Mouse (Mus musculus) WW6 (cell line): Measurements from ENCODE around the gene Sema6b.
A peak's percentile ranks its signal among the peaks of the same experiment; 100 is the strongest.
"Not testable (repeated sequence)": the region's sequence is repeated elsewhere in the genome, so short reads cannot be mapped to it uniquely, and the experiment has no call there.

Experiments
- DNase-seq: peaks from one replicate; pipeline ENCODE4 v3.0.0-alpha.2; 2013; ENCODE audit warnings: low read depth, low spot score

The Sema6b gene

DNA sequence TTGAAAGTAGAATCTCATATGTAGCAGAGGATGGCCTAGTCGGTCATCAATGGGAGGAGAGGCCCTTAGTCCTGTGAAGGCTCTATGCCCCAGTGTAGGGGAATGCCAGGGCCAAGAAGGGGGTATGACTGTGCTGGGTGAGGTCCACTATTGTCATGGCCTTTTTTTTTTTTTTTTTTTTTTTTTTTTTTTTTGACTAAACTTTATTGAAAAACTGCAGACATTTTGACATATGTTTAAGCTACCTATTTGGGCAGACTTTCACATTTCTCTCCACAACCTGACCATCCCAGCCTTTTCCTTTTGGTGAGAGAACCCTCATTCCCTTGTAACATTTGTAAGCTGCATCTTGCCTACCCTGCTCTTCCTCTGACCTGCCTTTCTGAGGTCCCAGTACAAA is 47.8 kb downstream of the Sema6b start:
- no peak for DNase-seq

GRCm38 (mm10) chr17:56080781-56081585 is 59.2 kb downstream of the Sema6b start:
- peak; percentile 71 for DNase-seq

DNA sequence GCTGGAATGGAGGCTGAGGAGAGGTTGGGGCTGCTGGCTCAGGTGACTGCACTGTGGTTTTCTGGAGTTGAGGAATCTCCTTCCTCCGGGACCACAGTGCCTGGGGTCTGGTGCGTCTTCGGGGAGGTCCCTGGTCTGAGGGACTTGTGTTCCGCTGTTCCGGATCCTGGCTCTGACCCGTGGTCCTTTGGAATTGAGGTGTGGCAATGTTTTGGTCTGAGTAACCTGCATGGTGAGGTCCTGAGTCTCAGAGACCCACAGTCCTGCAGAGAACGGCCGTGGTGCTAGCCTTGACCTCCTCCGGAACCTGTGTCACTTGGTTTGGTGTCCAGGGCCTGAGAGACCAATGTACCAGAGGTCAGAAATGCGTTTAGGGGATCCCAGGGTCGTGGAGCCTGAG is 60.2 kb downstream of the Sema6b start:
- DNase-seq, result no peak

GRCm38 (mm10) chr17:56078880-56079795 is 61.0 kb downstream of the Sema6b start, which contains the start of gene Hdgfl2:
TSS of gene Hdgfl2 (plus strand) at chr17:56079634.
- peak; percentile 99 for DNase-seq

DNA sequence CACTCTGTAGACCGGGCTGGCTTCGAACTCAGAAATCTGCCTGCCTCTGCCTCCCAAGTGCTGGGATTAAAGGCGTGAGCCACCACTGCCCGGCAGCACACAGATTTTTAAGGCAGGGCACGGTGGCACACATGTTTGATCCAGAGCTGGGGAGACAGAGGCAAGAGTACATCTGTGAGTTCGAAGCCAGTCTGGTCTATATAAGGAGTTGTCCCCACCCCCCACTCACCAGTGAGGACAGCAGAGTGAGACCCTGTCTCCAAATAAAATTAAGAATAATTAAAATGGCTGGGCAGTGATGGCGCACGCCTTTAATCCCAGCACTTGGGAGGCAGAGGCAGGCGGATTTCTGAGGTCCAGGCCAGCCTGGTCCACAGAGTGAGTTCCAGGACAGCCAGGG is 61.8 kb downstream of the Sema6b start:
- DNase-seq, result not testable (repeated sequence)

GRCm38 (mm10) chr17:56077523-56077922 is 62.6 kb downstream of the Sema6b start:
- no peak for DNase-seq

DNA sequence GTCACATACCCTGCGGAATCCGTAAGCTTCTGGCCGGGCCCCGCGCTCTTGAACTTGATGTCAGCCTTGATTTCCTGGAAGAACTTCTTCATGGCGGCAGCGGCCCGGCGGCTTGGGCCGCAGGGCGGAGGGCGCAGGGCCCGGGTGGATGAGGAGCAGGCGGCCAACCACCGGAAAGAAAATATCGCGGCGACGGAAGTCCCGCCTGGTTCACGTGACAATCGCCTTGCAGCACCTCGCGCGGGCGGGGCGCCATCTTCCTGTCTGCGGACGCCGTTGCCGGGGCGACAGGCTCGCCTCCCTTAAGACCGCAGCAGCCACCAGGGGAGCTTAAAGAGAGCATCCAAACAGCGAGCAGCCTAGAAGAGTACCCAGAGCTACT is 65.3 kb downstream of the Sema6b start, which contains the start of gene Ubxn6:
Gene Ubxn6, minus strand, starts transcription at position 202 of the 382 bp plus-strand sequence.
- DNase-seq, result peak; percentile 92

DNA sequence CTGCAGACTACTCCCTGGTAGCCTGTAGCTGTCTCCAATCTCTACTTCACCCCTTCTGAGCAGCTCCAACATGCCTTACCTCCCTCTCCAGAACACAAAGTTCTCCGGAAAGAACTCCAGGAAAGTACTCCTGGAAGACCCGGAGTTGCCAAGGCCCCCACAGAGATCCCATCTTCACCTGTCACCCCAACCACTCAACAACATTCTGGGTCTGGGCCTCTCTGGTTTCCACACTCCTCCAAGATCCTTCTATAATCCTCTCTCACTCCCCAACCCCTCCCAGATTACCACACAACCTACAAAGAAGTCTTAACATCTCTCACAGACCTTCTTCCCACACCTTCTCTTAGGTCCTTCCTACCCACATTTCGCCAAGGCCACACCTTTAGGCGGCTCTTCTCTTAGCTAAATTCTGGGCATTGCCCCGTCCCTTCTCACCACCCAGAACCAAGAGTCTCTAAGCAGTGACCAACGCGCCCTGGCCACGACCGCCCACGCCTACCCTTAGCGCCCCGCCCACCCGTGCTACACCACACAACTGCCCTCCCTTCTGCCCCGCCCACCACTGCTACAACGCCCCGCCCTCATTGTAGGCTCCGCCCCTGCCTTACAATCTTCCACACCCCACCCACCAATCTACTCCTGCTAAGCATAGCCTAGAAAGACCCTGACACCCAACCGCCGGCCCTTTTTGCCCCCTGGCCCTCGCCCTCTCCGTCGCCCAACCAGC is 65.9 kb downstream of the Sema6b start:
- DNase-seq, result peak; percentile 82
